Mouse (Mus musculus) kidney, adult 2 months (tissue): ENCODE results near the gene Erc2. TPM values are rescaled to one million over a fixed set of nuclear protein-coding genes. Genes with fewer than 3 reads are reported as not detected.

Experiments
- DNase-seq: peaks from one replicate; pipeline ENCODE4 v3.0.0; 2021
- H3K27ac ChIP-seq: fragments of 200-500 bp; 2 replicates; pipeline ENCODE4 v1.5.1; 2012; ENCODE audit warnings: low read depth, low read length, control low read depth, inconsistent platforms; ENCODE audit not compliant: insufficient read depth
- H3K27me3 ChIP-seq: fragments of 200-500 bp; replicated peaks from 2 replicates; pipeline ENCODE4 v1.6.1; 2012; ENCODE audit warnings: mild to moderate bottlenecking, moderate library complexity, low read length, inconsistent platforms; ENCODE audit not compliant: control insufficient read depth, insufficient read depth
- H3K36me3 ChIP-seq: fragments of 200-500 bp; 2 replicates; pipeline ENCODE4 v1.6.1; 2012; ENCODE audit warnings: mild to moderate bottlenecking, moderate library complexity, low read length, inconsistent platforms; ENCODE audit not compliant: control insufficient read depth, insufficient read depth
- H3K4me1 ChIP-seq: fragments of 200-500 bp; 2 replicates; pipeline ENCODE4 v1.6.1; 2011; ENCODE audit warnings: low read length; ENCODE audit not compliant: control insufficient read depth, insufficient read depth
- H3K4me3 ChIP-seq: fragments of 200-500 bp; 2 replicates; pipeline ENCODE4 v1.5.1; 2011; ENCODE audit warnings: mild to moderate bottlenecking, low read depth, low read length, control low read depth; ENCODE audit not compliant: insufficient read depth
- CTCF ChIP-seq: fragments of 200-500 bp; conservative IDR thresholded peaks from 2 replicates; pipeline ENCODE4 v1.5.1; 2011; ENCODE audit warnings: low read depth, mild to moderate bottlenecking, control low read depth, low read length, moderate library complexity, mixed read lengths; ENCODE audit not compliant: insufficient read depth, insufficient read length
- POLR2A ChIP-seq: fragments of 200-500 bp; IDR thresholded peaks from one replicate; pipeline ENCODE4 v1.6.1; 2011; ENCODE audit warnings: low read depth, low read length, control low read depth
- WGBS: fragments of 180-500 bp; shearing (Covaris S2); methylation state at CpG from one replicate; pipeline ENCODE4 v1.1.7; 2018; 5-methylcytosine and 5-hydroxymethylcytosine counted together
- polyA plus RNA-seq: library from polyadenylated mRNA; depleted of rRNA; stranded (reverse); fragments of >200 nt; gene quantifications from 2 replicates; pipeline ENCODE4 v1.2.3, GENCODE M21; 2012

Erc2 gene
- polyA plus RNA-seq, 1 experiment: 6.9 TPM

- TF ChIP-seq POLR2A: no peak
- no peak for TF ChIP-seq CTCF
- no peak overlapping the region for H3K4me3 ChIP-seq
- no peaks in the 10 kb centered on the region for H3K4me1 ChIP-seq
- WGBS: 90% methylated on average over 2 of the region's 2 CpGs
- no peaks in the 10 kb centered on the region for H3K27me3 ChIP-seq
- H3K36me3 ChIP-seq: no peaks in the 10 kb centered on the region
- no peak for DNase-seq
- H3K27ac ChIP-seq: no peak overlapping the region
Observed at GRCm38 (mm10) chr14:28231241-28231640, 609.0 kb downstream of the Erc2 start.

GRCm38 (mm10) chr14:28238336-28239048, 616.3 kb downstream of the Erc2 start:
- H3K27ac ChIP-seq: peak overlapping the region; percentile 59; the same call in 1 of the 2 replicates
- peak; percentile 80 for DNase-seq
- no peaks in the 10 kb centered on the region for H3K36me3 ChIP-seq
- no peak overlapping the region for H3K4me3 ChIP-seq
- no peak for TF ChIP-seq POLR2A
- no peak for TF ChIP-seq CTCF
- no peaks in the 10 kb centered on the region for H3K27me3 ChIP-seq
- 42% methylated on average over 9 of the region's 9 CpGs for WGBS
- H3K4me1 ChIP-seq: peaks cover 4% of the 10 kb centered on the region; the same call in 1 of the 2 replicates

GRCm38 (mm10) chr14:28240111-28240510, 617.9 kb downstream of the Erc2 start:
- no peak overlapping the region for H3K4me3 ChIP-seq
- 30% methylated on average over 3 of the region's 3 CpGs for WGBS
- TF ChIP-seq POLR2A: no peak
- TF ChIP-seq CTCF: no peak
- no peak overlapping the region for H3K27ac ChIP-seq
- no peak for DNase-seq
- peaks cover 4% of the 10 kb centered on the region; the same call in 1 of the 2 replicates for H3K4me1 ChIP-seq
- H3K36me3 ChIP-seq: no peaks in the 10 kb centered on the region
- no peaks in the 10 kb centered on the region for H3K27me3 ChIP-seq

- H3K36me3 ChIP-seq: no peaks in the 10 kb centered on the region
- DNase-seq: peak; percentile 18
- no peak overlapping the region for H3K27ac ChIP-seq
- TF ChIP-seq POLR2A (no peak), CTCF (no peak)
- no peaks in the 10 kb centered on the region for H3K27me3 ChIP-seq
- H3K4me3 ChIP-seq: no peak overlapping the region
- WGBS: 68% methylated on average over 3 of the region's 3 CpGs
- peaks cover 4% of the 10 kb centered on the region; the same call in 1 of the 2 replicates for H3K4me1 ChIP-seq
Observed at GRCm38 (mm10) chr14:28242743-28243142, 620.5 kb downstream of the Erc2 start.

- Histone ChIP-seq H3K4me1 (peaks cover 2% of the 10 kb centered on the region; the same call in 1 of the 2 replicates), H3K27ac (no peak overlapping the region), H3K4me3 (no peak overlapping the region), H3K36me3 (no peaks in the 10 kb centered on the region), H3K27me3 (no peaks in the 10 kb centered on the region)
- no peak for TF ChIP-seq POLR2A
- DNase-seq: no peak
- WGBS: 95% methylated on average over 4 of the region's 4 CpGs
Observed at GRCm38 (mm10) chr14:28243474-28243873, 621.2 kb downstream of the Erc2 start.

GRCm38 (mm10) chr14:28262706-28263105, 640.5 kb downstream of the Erc2 start:
- H3K4me1 ChIP-seq: no peaks in the 10 kb centered on the region
- no peak overlapping the region for H3K27ac ChIP-seq
- 44% methylated on average over 4 of the region's 4 CpGs for WGBS
- TF ChIP-seq CTCF: no peak
- no peak for TF ChIP-seq POLR2A
- DNase-seq: peak; percentile 21
- H3K4me3 ChIP-seq: no peak overlapping the region
- H3K27me3 ChIP-seq: no peaks in the 10 kb centered on the region
- no peaks in the 10 kb centered on the region for H3K36me3 ChIP-seq

- 71% methylated on average over 2 of the region's 2 CpGs for WGBS
- no peak overlapping the region for H3K27ac ChIP-seq
- no peaks in the 10 kb centered on the region for H3K36me3 ChIP-seq
- no peak for DNase-seq
- TF ChIP-seq POLR2A: no peak
- TF ChIP-seq CTCF: no peak
- H3K4me3 ChIP-seq: no peak overlapping the region
- H3K4me1 ChIP-seq: no peaks in the 10 kb centered on the region
- H3K27me3 ChIP-seq: no peaks in the 10 kb centered on the region
Observed at GRCm38 (mm10) chr14:28267367-28267766, 645.1 kb downstream of the Erc2 start.
